Mouse (Mus musculus) frontal cortex, postnatal 36 days (tissue): ENCODE data around the gene Arf5.

ENCODE experiments used
- DNase-seq, 2 experiments: peaks; one replicate each; pipeline ENCODE4 v3.0.0; 2022; ENCODE audit warnings: low spot score in 2 of 2

Gene Arf5

GRCm38 (mm10) chr6:28423313-28423712 is at the start of gene Arf5:
TSS of gene Arf5 (plus strand) at chr6:28423560.
- DNase-seq: peak; percentile 90 to 92

- DNase-seq: peak in 1 of 2 experiments; percentile 6
These were observed 41.4 kb upstream of the Arf5 start for GRCm38 (mm10) chr6:28381983-28382382.

GRCm38 (mm10) chr6:28385169-28385568 is 38.2 kb upstream of the Arf5 start:
- no peak for DNase-seq

GRCm38 (mm10) chr6:28389038-28389437 is 34.3 kb upstream of the Arf5 start:
- no peak for DNase-seq

- no peak for DNase-seq
These were observed 27.1 kb upstream of the Arf5 start for GRCm38 (mm10) chr6:28396051-28396852.

GRCm38 (mm10) chr6:28396853-28397457 is 26.4 kb upstream of the Arf5 start:
- DNase-seq: peak in 1 of 2 experiments; percentile 19

- DNase-seq: peak in 1 of 2 experiments; percentile 10
These were observed 25.6 kb upstream of the Arf5 start, which contains the start of gene Zfp800 for GRCm38 (mm10) chr6:28397681-28398203. TSS of gene Zfp800 (minus strand) at chr6:28398005.

GRCm38 (mm10) chr6:28398726-28399125 is 24.6 kb upstream of the Arf5 start:
- no peak for DNase-seq

GRCm38 (mm10) chr6:28399791-28400190 is 23.6 kb upstream of the Arf5 start:
- no peak for DNase-seq

- no peak for DNase-seq
These were observed 13.3 kb upstream of the Arf5 start for GRCm38 (mm10) chr6:28410053-28410452.

- DNase-seq: no peak
These were observed 12.1 kb upstream of the Arf5 start for GRCm38 (mm10) chr6:28411236-28411635.

GRCm38 (mm10) chr6:28416981-28417380 is 6.4 kb upstream of the Arf5 start:
- no peak for DNase-seq

GRCm38 (mm10) chr6:28418449-28418848 is 4.9 kb upstream of the Arf5 start:
- peak; percentile 36 to 53 for DNase-seq

- no peak for DNase-seq
These were observed 3.7 kb upstream of the Arf5 start for GRCm38 (mm10) chr6:28419673-28420072.

GRCm38 (mm10) chr6:28420361-28420760 is 3.0 kb upstream of the Arf5 start:
- no peak for DNase-seq

- peak in 1 of 2 experiments; percentile 6 for DNase-seq
These were observed 2.5 kb upstream of the Arf5 start for GRCm38 (mm10) chr6:28420865-28421264.

- DNase-seq: peak; percentile 93 to 97
These were observed 1.8 kb upstream of the Arf5 start for GRCm38 (mm10) chr6:28421469-28422000.

- DNase-seq: no peak
These were observed 589 bp upstream of the Arf5 start for GRCm38 (mm10) chr6:28422651-28423290.

GRCm38 (mm10) chr6:28423767-28424695 is 671 bp downstream of the Arf5 start:
- DNase-seq: peak; percentile 45 to 57

- DNase-seq: no peak
These were observed 1.7 kb downstream of the Arf5 start for GRCm38 (mm10) chr6:28425019-28425418.
